Mouse (Mus musculus) heart, embryonic 12.5 days (tissue): ENCODE measurements around the gene Pde2a. TPM values are rescaled to one million over a fixed set of nuclear protein-coding genes. Genes with fewer than 3 reads are reported as not detected.
"Not testable (repeated sequence)": the region's sequence is repeated elsewhere in the genome, so short reads cannot be mapped to it uniquely, and the experiment has no call there.

Experiments used
- ATAC-seq: fragments of 200-750 bp; cut with Nextera tagmentation; 2 replicates; pipeline ENCODE4 v1.8.0; 2017; ENCODE audit warnings: moderate TSS enrichment, moderate library complexity; ENCODE audit not compliant: insufficient number of reproducible peaks, low FRiP score
- H3K27ac ChIP-seq: fragments of 300-500 bp; sonication (generic); 2 replicates; pipeline ENCODE4 v1.5.1; 2016; ENCODE audit warnings: mild to moderate bottlenecking, moderate library complexity; ENCODE audit not compliant: poor library complexity, severe bottlenecking
- H3K27me3 ChIP-seq: fragments of 300-500 bp; sonication (generic); replicated peaks from 2 replicates; pipeline ENCODE4 v1.6.1; 2016; ENCODE audit warnings: mild to moderate bottlenecking, moderate library complexity
- H3K36me3 ChIP-seq: fragments of 300-500 bp; sonication (generic); 2 replicates; pipeline ENCODE4 v1.6.1; 2016; ENCODE audit warnings: mild to moderate bottlenecking, moderate library complexity
- H3K4me1 ChIP-seq: fragments of 300-500 bp; sonication (generic); replicated peaks from 2 replicates; pipeline ENCODE4 v1.6.1; 2016; ENCODE audit warnings: mild to moderate bottlenecking
- H3K4me2 ChIP-seq: fragments of 300-500 bp; sonication (generic); 2 replicates; pipeline ENCODE4 v1.6.1; 2016; ENCODE audit warnings: mild to moderate bottlenecking, moderate library complexity
- H3K4me3 ChIP-seq: fragments of 300-500 bp; sonication (generic); 2 replicates; pipeline ENCODE4 v1.5.1; 2016; ENCODE audit warnings: mild to moderate bottlenecking
- H3K9ac ChIP-seq: fragments of 300-500 bp; sonication (generic); 2 replicates; pipeline ENCODE4 v1.6.1; 2016; ENCODE audit warnings: mild to moderate bottlenecking, moderate library complexity
- H3K9me3 ChIP-seq: fragments of 300-500 bp; sonication (generic); replicated peaks from 2 replicates; pipeline ENCODE4 v1.6.1; 2016; ENCODE audit warnings: mild to moderate bottlenecking, moderate library complexity
- WGBS: fragments of 180-500 bp; shearing (Covaris S2); methylation state at CpG from one replicate; pipeline ENCODE4 v1.1.7; 2016; 5-methylcytosine and 5-hydroxymethylcytosine counted together
- microRNA counts: library from miRNA; unstranded; fragments of <30 nt; microRNA quantifications from one replicate; lab custom pipeline; 2017
- microRNA-seq: library from miRNA; unstranded; fragments of <30 nt; microRNA quantifications from one replicate; pipeline ENCODE4, GENCODE M21; 2017
- polyA plus RNA-seq: library from polyadenylated mRNA; unstranded; fragments of >200 nt; fragmentation: Nextera tagmentation; extraction: Ambion mirVana; gene quantifications from 2 replicates; pipeline ENCODE4 v1.2.1, GENCODE M21; 2016

Pde2a gene
- polyA plus RNA-seq, 1 experiment from 2014 or later, result 6.2 TPM

- WGBS, result 6% methylated on average over 11 of the region's 11 CpGs
- no peak for ATAC-seq
- Histone ChIP-seq H3K27ac (no peak overlapping the region), H3K4me3 (no peak overlapping the region), H3K4me1 (no peaks in the 10 kb centered on the region), H3K9me3 (no peaks in the 10 kb centered on the region), H3K4me2 (no peak overlapping the region), H3K27me3 (no peaks in the 10 kb centered on the region), H3K9ac (no peak overlapping the region), H3K36me3 (no peaks in the 10 kb centered on the region)
Observed at GRCm38 (mm10) chr7:101541132-101541531, 119.6 kb downstream of the Pde2a start.

- ATAC-seq, result no peak
- no peak overlapping the region for H3K4me3 ChIP-seq
- H3K27ac ChIP-seq, result no peak overlapping the region
- H3K9ac ChIP-seq, result no peak overlapping the region
- H3K27me3 ChIP-seq, result no peaks in the 10 kb centered on the region
- H3K36me3 ChIP-seq, result no peaks in the 10 kb centered on the region
- WGBS, result 73% methylated on average over 10 of the region's 10 CpGs
- H3K4me2 ChIP-seq, result no peak overlapping the region
- H3K9me3 ChIP-seq, result no peaks in the 10 kb centered on the region
- no peaks in the 10 kb centered on the region for H3K4me1 ChIP-seq
Observed at GRCm38 (mm10) chr7:101541734-101542133, 120.2 kb downstream of the Pde2a start.

- Histone ChIP-seq H3K9ac (no peak overlapping the region), H3K27me3 (no peaks in the 10 kb centered on the region), H3K4me3 (no peak overlapping the region), H3K4me1 (peaks cover 6% of the 10 kb centered on the region; the same call in 1 of the 2 replicates), H3K4me2 (no peak overlapping the region), H3K36me3 (no peaks in the 10 kb centered on the region), H3K27ac (no peak overlapping the region), H3K9me3 (no peaks in the 10 kb centered on the region)
- WGBS, result 78% methylated on average over 3 of the region's 3 CpGs
- no peak for ATAC-seq
Observed at GRCm38 (mm10) chr7:101547651-101548050, 126.2 kb downstream of the Pde2a start.

- H3K4me1 ChIP-seq, result peaks cover 6% of the 10 kb centered on the region; the same call in 1 of the 2 replicates
- H3K27me3 ChIP-seq, result no peaks in the 10 kb centered on the region
- H3K9ac ChIP-seq, result no peak overlapping the region
- no peak overlapping the region for H3K4me2 ChIP-seq
- no peak overlapping the region for H3K4me3 ChIP-seq
- H3K27ac ChIP-seq, result no peak overlapping the region
- WGBS, result 76% methylated on average over 3 of the region's 3 CpGs
- no peaks in the 10 kb centered on the region for H3K9me3 ChIP-seq
- ATAC-seq, result no peak
- H3K36me3 ChIP-seq, result no peaks in the 10 kb centered on the region
Observed at GRCm38 (mm10) chr7:101549266-101549665, 127.8 kb downstream of the Pde2a start.

- peaks cover 6% of the 10 kb centered on the region; the same call in 1 of the 2 replicates for H3K4me1 ChIP-seq
- H3K9ac ChIP-seq, result no peak overlapping the region
- ATAC-seq, result no peak
- H3K27ac ChIP-seq, result no peak overlapping the region
- H3K4me2 ChIP-seq, result no peak overlapping the region
- H3K27me3 ChIP-seq, result no peaks in the 10 kb centered on the region
- H3K4me3 ChIP-seq, result no peak overlapping the region
- no peaks in the 10 kb centered on the region for H3K36me3 ChIP-seq
- 56% methylated on average over 7 of the region's 7 CpGs for WGBS
- H3K9me3 ChIP-seq, result no peaks in the 10 kb centered on the region
Observed at GRCm38 (mm10) chr7:101550686-101551485, 129.4 kb downstream of the Pde2a start.

GRCm38 (mm10) chr7:101551530-101551929, 130.0 kb downstream of the Pde2a start:
- H3K9ac ChIP-seq, result no peak overlapping the region
- WGBS, result 82% methylated on average over 1 of the region's 1 CpGs
- no peak for ATAC-seq
- no peak overlapping the region for H3K4me2 ChIP-seq
- H3K27me3 ChIP-seq, result no peaks in the 10 kb centered on the region
- H3K36me3 ChIP-seq, result no peaks in the 10 kb centered on the region
- H3K9me3 ChIP-seq, result no peaks in the 10 kb centered on the region
- no peak overlapping the region for H3K4me3 ChIP-seq
- H3K27ac ChIP-seq, result no peak overlapping the region
- H3K4me1 ChIP-seq, result peaks cover 6% of the 10 kb centered on the region; the same call in 1 of the 2 replicates

- not testable (repeated sequence) for H3K9me3 ChIP-seq, H3K9ac ChIP-seq, H3K27me3 ChIP-seq, H3K27ac ChIP-seq, H3K4me1 ChIP-seq, H3K36me3 ChIP-seq, H3K4me2 ChIP-seq, H3K4me3 ChIP-seq, ATAC-seq
- 87% methylated on average over 3 of the region's 3 CpGs for WGBS
Observed at GRCm38 (mm10) chr7:101555473-101555872, 134.0 kb downstream of the Pde2a start.

GRCm38 (mm10) chr7:101557391-101557790, 135.9 kb downstream of the Pde2a start:
- no peaks in the 10 kb centered on the region for H3K4me1 ChIP-seq
- no peaks in the 10 kb centered on the region for H3K36me3 ChIP-seq
- no peak overlapping the region for H3K4me2 ChIP-seq
- 57% methylated on average over 1 of the region's 1 CpGs for WGBS
- ATAC-seq, result no peak
- H3K27ac ChIP-seq, result no peak overlapping the region
- H3K9ac ChIP-seq, result no peak overlapping the region
- no peak overlapping the region for H3K4me3 ChIP-seq
- no peaks in the 10 kb centered on the region for H3K9me3 ChIP-seq
- H3K27me3 ChIP-seq, result no peaks in the 10 kb centered on the region

- not testable (repeated sequence) for H3K9ac ChIP-seq, ATAC-seq, H3K4me1 ChIP-seq, H3K27ac ChIP-seq, H3K27me3 ChIP-seq, H3K9me3 ChIP-seq, H3K36me3 ChIP-seq, H3K4me3 ChIP-seq, H3K4me2 ChIP-seq
- 56% methylated on average over 5 of the region's 5 CpGs for WGBS
Observed at GRCm38 (mm10) chr7:101559393-101559792, 137.9 kb downstream of the Pde2a start.

MicroRNAs encoded within 50 kb of the gene (microRNA counts, 519-probe panel; counts per million panel counts)
- microRNA mmu-miR-139-3p (lab: Ali Mortazavi, UCI) (not detected), microRNA mmu-miR-139-5p (lab: Ali Mortazavi, UCI) (not detected)

Small RNA genes lying within 50 kb of the gene (microRNA-seq; reads per million reads assigned to microRNA genes)
- gene Mir139, result 977 reads per million, percentile 78 among the genes with 10 or more reads in this experiment

Other genes starting within 250 kb of the Pde2a start
- 22.6 and 23.8 TPM in 2 replicates for gene Atg16l2, start 119.4 kb upstream of the Pde2a start, polyA plus RNA-seq
- gene Stard10, start 104.6 kb upstream of the Pde2a start, polyA plus RNA-seq, result 22.9 and 28.6 TPM in 2 replicates
- gene Arap1, start 73.6 kb upstream of the Pde2a start, polyA plus RNA-seq, result 19.9 and 22.5 TPM in 2 replicates
- gene Gm45837, start 10.8 kb upstream of the Pde2a start, polyA plus RNA-seq, result 0.74 and 2.9 TPM in 2 replicates
- not detected in 2 replicates for gene Art2b, start 163.9 kb downstream of the Pde2a start, polyA plus RNA-seq
- gene Clpb, start 241.9 kb downstream of the Pde2a start, polyA plus RNA-seq, result 44.8 and 47.8 TPM in 2 replicates